Mouse (Mus musculus): Measurements from ENCODE around the gene Snx29. TPM values are rescaled to one million over a fixed set of nuclear protein-coding genes. Genes with fewer than 3 reads are reported as not detected.
"Not testable (repeated sequence)": the region's sequence is repeated elsewhere in the genome, so short reads cannot be mapped to it uniquely, and the experiment has no call there.

Gene Snx29
- polyA plus RNA-seq, 1 experiment from 2014 or later: 14.3 TPM

GRCm38 (mm10) chr16:11501138-11501537 is 178.4 kb downstream of the Snx29 start:
- no peak overlapping the region for H3K27ac ChIP-seq
- WGBS: 87% methylated on average over 3 of the region's 3 CpGs
- no peaks in the 10 kb centered on the region for H3K9me3 ChIP-seq (ENCODE audit: control insufficient read depth, low read length)
- ATAC-seq (ENCODE audit: low FRiP score) (no peak), DNase-seq (ENCODE audit: low spot score) (no peak)
- H3K9ac ChIP-seq: no peak overlapping the region
- no peak overlapping the region for H3K4me2 ChIP-seq (replicated peaks)
- no peaks in the 10 kb centered on the region for H3K27me3 ChIP-seq (ENCODE audit: control insufficient read depth, insufficient read depth, low read length)
- H3K4me1 ChIP-seq (replicated peaks; ENCODE audit: control insufficient read depth, insufficient read depth, low read length): no peaks in the 10 kb centered on the region; the same call in 1 of the 2 replicates
- H3K36me3 ChIP-seq (replicated peaks; ENCODE audit: control insufficient read depth, insufficient read depth): no peaks in the 10 kb centered on the region
- no peak overlapping the region for H3K4me3 ChIP-seq (replicated peaks; ENCODE audit: low read length)

- Histone ChIP-seq H3K36me3 (replicated peaks; ENCODE audit: control insufficient read depth, insufficient read depth) (no peaks in the 10 kb centered on the region), H3K4me2 (replicated peaks) (no peak overlapping the region), H3K4me3 (replicated peaks; ENCODE audit: low read length) (no peak overlapping the region), H3K9me3 (ENCODE audit: control insufficient read depth, low read length) (no peaks in the 10 kb centered on the region), H3K9ac (no peak overlapping the region), H3K27me3 (ENCODE audit: control insufficient read depth, insufficient read depth, low read length) (no peaks in the 10 kb centered on the region), H3K4me1 (replicated peaks; ENCODE audit: control insufficient read depth, insufficient read depth, low read length) (no peaks in the 10 kb centered on the region; the same call in 1 of the 2 replicates), H3K27ac (no peak overlapping the region)
- no peak for ATAC-seq (ENCODE audit: low FRiP score)
- DNase-seq (ENCODE audit: low spot score): no peak
- WGBS: 79% methylated on average over 2 of the region's 2 CpGs
These were observed 178.9 kb downstream of the Snx29 start for GRCm38 (mm10) chr16:11501611-11502010.

GRCm38 (mm10) chr16:11504666-11505491 is 182.2 kb downstream of the Snx29 start:
- H3K4me2 ChIP-seq (replicated peaks): no peak overlapping the region
- H3K4me3 ChIP-seq (replicated peaks; ENCODE audit: low read length): no peak overlapping the region
- no peak for ATAC-seq (ENCODE audit: low FRiP score)
- no peaks in the 10 kb centered on the region for H3K9me3 ChIP-seq (ENCODE audit: control insufficient read depth, low read length)
- H3K9ac ChIP-seq: no peak overlapping the region
- H3K27ac ChIP-seq: no peak overlapping the region
- DNase-seq (ENCODE audit: low spot score): no peak
- H3K36me3 ChIP-seq (replicated peaks; ENCODE audit: control insufficient read depth, insufficient read depth): no peaks in the 10 kb centered on the region
- H3K27me3 ChIP-seq (ENCODE audit: control insufficient read depth, insufficient read depth, low read length): no peaks in the 10 kb centered on the region
- WGBS: 87% methylated on average over 2 of the region's 2 CpGs
- H3K4me1 ChIP-seq (replicated peaks; ENCODE audit: control insufficient read depth, insufficient read depth, low read length): no peaks in the 10 kb centered on the region; the same call in 1 of the 2 replicates

GRCm38 (mm10) chr16:11505492-11506176 is 182.9 kb downstream of the Snx29 start:
- DNase-seq (ENCODE audit: low spot score) (no peak), ATAC-seq (ENCODE audit: low FRiP score) (no peak)
- WGBS: 76% methylated on average over 5 of the region's 5 CpGs
- Histone ChIP-seq H3K27ac (no peak overlapping the region), H3K9me3 (ENCODE audit: control insufficient read depth, low read length) (no peaks in the 10 kb centered on the region), H3K9ac (no peak overlapping the region), H3K27me3 (ENCODE audit: control insufficient read depth, insufficient read depth, low read length) (no peaks in the 10 kb centered on the region), H3K36me3 (replicated peaks; ENCODE audit: control insufficient read depth, insufficient read depth) (no peaks in the 10 kb centered on the region), H3K4me3 (replicated peaks; ENCODE audit: low read length) (no peak overlapping the region), H3K4me2 (replicated peaks) (no peak overlapping the region), H3K4me1 (replicated peaks; ENCODE audit: control insufficient read depth, insufficient read depth, low read length) (no peaks in the 10 kb centered on the region; the same call in 1 of the 2 replicates)

- Histone ChIP-seq H3K9me3 (ENCODE audit: control insufficient read depth, low read length) (no peaks in the 10 kb centered on the region), H3K9ac (no peak overlapping the region), H3K4me3 (replicated peaks; ENCODE audit: low read length) (no peak overlapping the region), H3K27ac (no peak overlapping the region), H3K4me2 (replicated peaks) (no peak overlapping the region), H3K4me1 (replicated peaks; ENCODE audit: control insufficient read depth, insufficient read depth, low read length) (no peaks in the 10 kb centered on the region; the same call in 1 of the 2 replicates), H3K36me3 (replicated peaks; ENCODE audit: control insufficient read depth, insufficient read depth) (no peaks in the 10 kb centered on the region), H3K27me3 (ENCODE audit: control insufficient read depth, insufficient read depth, low read length) (no peaks in the 10 kb centered on the region)
- ATAC-seq (ENCODE audit: low FRiP score) (no peak), DNase-seq (ENCODE audit: low spot score) (no peak)
- WGBS: 83% methylated on average over 9 of the region's 9 CpGs
These were observed 184.6 kb downstream of the Snx29 start for GRCm38 (mm10) chr16:11507188-11507731.

GRCm38 (mm10) chr16:11508341-11508740 is 185.6 kb downstream of the Snx29 start:
- Histone ChIP-seq H3K9ac (no peak overlapping the region), H3K9me3 (ENCODE audit: control insufficient read depth, low read length) (no peaks in the 10 kb centered on the region), H3K27ac (no peak overlapping the region), H3K36me3 (replicated peaks; ENCODE audit: control insufficient read depth, insufficient read depth) (no peaks in the 10 kb centered on the region), H3K4me1 (replicated peaks; ENCODE audit: control insufficient read depth, insufficient read depth, low read length) (no peaks in the 10 kb centered on the region; the same call in 1 of the 2 replicates), H3K4me3 (replicated peaks; ENCODE audit: low read length) (no peak overlapping the region), H3K27me3 (ENCODE audit: control insufficient read depth, insufficient read depth, low read length) (no peaks in the 10 kb centered on the region), H3K4me2 (replicated peaks) (no peak overlapping the region)
- 91% methylated on average over 7 of the region's 7 CpGs for WGBS
- ATAC-seq (ENCODE audit: low FRiP score): no peak
- no peak for DNase-seq (ENCODE audit: low spot score)

GRCm38 (mm10) chr16:11510416-11510815 is 187.7 kb downstream of the Snx29 start:
- no peak overlapping the region for H3K9ac ChIP-seq
- H3K27ac ChIP-seq: no peak overlapping the region
- H3K4me2 ChIP-seq (replicated peaks): no peak overlapping the region
- H3K9me3 ChIP-seq (ENCODE audit: control insufficient read depth, low read length): no peaks in the 10 kb centered on the region
- WGBS: 96% methylated on average over 2 of the region's 2 CpGs
- no peaks in the 10 kb centered on the region for H3K36me3 ChIP-seq (replicated peaks; ENCODE audit: control insufficient read depth, insufficient read depth)
- H3K4me1 ChIP-seq (replicated peaks; ENCODE audit: control insufficient read depth, insufficient read depth, low read length): no peaks in the 10 kb centered on the region; the same call in 1 of the 2 replicates
- no peak overlapping the region for H3K4me3 ChIP-seq (replicated peaks; ENCODE audit: low read length)
- no peaks in the 10 kb centered on the region for H3K27me3 ChIP-seq (ENCODE audit: control insufficient read depth, insufficient read depth, low read length)
- DNase-seq (ENCODE audit: low spot score): no peak
- no peak for ATAC-seq (ENCODE audit: low FRiP score)

- no peaks in the 10 kb centered on the region for H3K36me3 ChIP-seq (replicated peaks; ENCODE audit: control insufficient read depth, insufficient read depth)
- 77% methylated on average over 3 of the region's 3 CpGs for WGBS
- ATAC-seq (ENCODE audit: low FRiP score): no peak
- H3K27me3 ChIP-seq (ENCODE audit: control insufficient read depth, insufficient read depth, low read length): no peaks in the 10 kb centered on the region
- no peak overlapping the region for H3K4me2 ChIP-seq (replicated peaks)
- no peaks in the 10 kb centered on the region for H3K4me1 ChIP-seq (replicated peaks; ENCODE audit: control insufficient read depth, insufficient read depth, low read length)
- no peak overlapping the region for H3K27ac ChIP-seq
- H3K9ac ChIP-seq: no peak overlapping the region
- no peak overlapping the region for H3K4me3 ChIP-seq (replicated peaks; ENCODE audit: low read length)
- H3K9me3 ChIP-seq (ENCODE audit: control insufficient read depth, low read length): no peaks in the 10 kb centered on the region
- DNase-seq (ENCODE audit: low spot score): no peak
These were observed 188.1 kb downstream of the Snx29 start for GRCm38 (mm10) chr16:11510854-11511253.

GRCm38 (mm10) chr16:11511696-11512095 is 189.0 kb downstream of the Snx29 start:
- H3K27me3 ChIP-seq (ENCODE audit: control insufficient read depth, insufficient read depth, low read length); H3K27ac ChIP-seq; H3K4me3 ChIP-seq (replicated peaks; ENCODE audit: low read length); DNase-seq (ENCODE audit: low spot score); H3K4me2 ChIP-seq (replicated peaks); H3K36me3 ChIP-seq (replicated peaks; ENCODE audit: control insufficient read depth, insufficient read depth); H3K9ac ChIP-seq; H3K4me1 ChIP-seq (replicated peaks; ENCODE audit: control insufficient read depth, insufficient read depth, low read length); ATAC-seq (ENCODE audit: low FRiP score); H3K9me3 ChIP-seq (ENCODE audit: control insufficient read depth, low read length): not testable (repeated sequence)
- WGBS: 89% methylated on average over 7 of the region's 7 CpGs
